Mouse (Mus musculus): ENCODE results near the gene Fam184b. TPM values are rescaled to one million over a fixed set of nuclear protein-coding genes. Genes with fewer than 3 reads are reported as not detected.

Gene Fam184b
- total and polyA plus RNA-seq, 3 experiments, result not detected

DNA sequence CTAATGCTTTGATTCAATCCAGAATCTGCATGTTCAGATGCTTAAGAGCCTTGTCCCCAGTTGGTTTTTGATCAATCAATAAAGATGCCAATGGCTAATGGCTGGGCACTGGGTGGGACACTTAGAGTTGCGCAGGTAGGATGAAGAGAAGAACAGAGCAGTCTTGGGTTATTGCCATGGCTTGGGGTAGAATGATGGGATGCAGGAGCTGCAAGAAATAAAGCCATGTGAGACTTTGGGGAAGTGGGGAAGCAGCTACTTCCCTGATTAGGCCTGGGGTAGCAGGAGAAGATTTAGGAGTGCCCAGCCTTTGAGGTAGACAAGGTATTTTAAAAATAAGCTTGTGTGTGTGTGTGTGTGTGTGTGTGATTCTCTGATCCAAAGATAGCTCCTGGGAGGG is 159.3 kb downstream of the Fam184b start:
- Histone ChIP-seq H3K4me3 (replicated peaks in 1 of 3; ENCODE audit: low read depth in 2 of 3, low read length in 2 of 3, poor library complexity in 1 of 3) (no peak overlapping the region), H3K4me2 (ENCODE audit: insufficient read depth, low read depth, poor library complexity, severe bottlenecking) (no peak overlapping the region), H3K4me1 (ENCODE audit: control insufficient read depth in 1 of 2, insufficient read depth in 2 of 2) (peaks cover 4 to 8% of the 10 kb centered on the region in 2 experiments; a peak in 3 of 4 replicates), H3K27ac (ENCODE audit: insufficient read depth, low read depth) (no peak overlapping the region), H3K9ac (ENCODE audit: insufficient read depth, low read depth) (no peak overlapping the region), H3K9me3 (replicated peaks; ENCODE audit: low read length) (no peaks in the 10 kb centered on the region), H3K27me3 (replicated peaks) (no peaks in the 10 kb centered on the region), H3K79me2 (replicated peaks; ENCODE audit: control insufficient read depth, extremely low read depth, insufficient read depth, poor library complexity, severe bottlenecking) (no peaks in the 10 kb centered on the region), H3K36me3 (replicated peaks in 1 of 2; ENCODE audit: control insufficient read depth in 1 of 2, insufficient read depth in 1 of 2, low read length in 1 of 2) (no peaks in the 10 kb centered on the region)
- in situ Hi-C loops (cut with MboI; ENCODE audit: low pct_ligation_motif_present, low pct_unique_long_range_greater_than_20kb, low sequenced_read_pairs), result no loop called here
- TF ChIP-seq ZC3H11A (IDR thresholded peaks at IDR 0.05; ENCODE audit: low read depth, low read length) (no peak), CHD1 (IDR thresholded peaks at IDR 0.05; ENCODE audit: low read depth, low read length) (no peak), RCOR1 (conservative IDR thresholded peaks at IDR 0.05; ENCODE audit: low read depth, low read length) (no peak), HCFC1 (IDR thresholded peaks at IDR 0.05; ENCODE audit: low read depth, low read length) (no peak), ZNF384 (IDR thresholded peaks at IDR 0.05; ENCODE audit: low read depth, low read length) (no peak), ZKSCAN1 (IDR thresholded peaks at IDR 0.05; ENCODE audit: borderline replicate concordance, low read depth, low read length) (no peak), MYC (IDR thresholded peaks at IDR 0.05; ENCODE audit: low read depth, low read length) (no peak), USF2 (conservative IDR thresholded peaks at IDR 0.05; ENCODE audit: low read depth, low read length) (no peak), SIN3A (IDR thresholded peaks at IDR 0.05; ENCODE audit: low read length) (no peak), MEF2A (IDR thresholded peaks at IDR 0.05; ENCODE audit: borderline replicate concordance, low read depth, low read length) (no peak), IRF4 (IDR thresholded peaks at IDR 0.05; ENCODE audit: low read depth, low read length) (no peak), CTCF (conservative IDR thresholded peaks at IDR 0.05 in 1 of 2, IDR thresholded peaks at IDR 0.05 in 1 of 2; ENCODE audit: low read depth in 2 of 2, low read length in 2 of 2) (no peak), RAD21 (IDR thresholded peaks at IDR 0.05; ENCODE audit: low read depth, low read length) (no peak), BHLHE40 (IDR thresholded peaks at IDR 0.05; ENCODE audit: low read depth, low read length) (no peak), KAT2A (IDR thresholded peaks at IDR 0.05; ENCODE audit: insufficient replicate concordance, low read length) (no peak)
- dilution Hi-C loops (cut with MboI; ENCODE audit: extremely low pct_ligation_motif_present, extremely low pct_unique_long_range_greater_than_20kb, low sequenced_read_pairs), result no loop called here
- no peak for DNase-seq (ENCODE audit: extremely low read depth)

Other genes starting within 250 kb of the Fam184b start
- gene Qdpr, start 189.4 kb downstream of the Fam184b start, total RNA-seq (2012; rRNA removed), result 34.8 and 36.8 TPM in 2 replicates
- gene Qdpr, start 189.4 kb downstream of the Fam184b start, total RNA-seq (2014; rRNA removed), result 78.3 and 82.6 TPM in 2 replicates
- 72.7 and 79.0 TPM in 2 replicates for gene Qdpr, start 189.4 kb downstream of the Fam184b start, polyA plus RNA-seq (2012; ENCODE audit: insufficient read length, low read depth)
- gene Clrn2, start 185.9 kb downstream of the Fam184b start, total RNA-seq (2012; rRNA removed), result not detected in 2 replicates
- gene Clrn2, start 185.9 kb downstream of the Fam184b start, total RNA-seq (2014; rRNA removed), result not detected in 2 replicates
- not detected in 2 replicates for gene Clrn2, start 185.9 kb downstream of the Fam184b start, polyA plus RNA-seq (2012; ENCODE audit: insufficient read length, low read depth)
- 108 and 126 TPM in 2 replicates for gene Lap3, start 146.2 kb downstream of the Fam184b start, total RNA-seq (2012; rRNA removed)
- 130 and 146 TPM in 2 replicates for gene Lap3, start 146.2 kb downstream of the Fam184b start, total RNA-seq (2014; rRNA removed)
- 167 and 211 TPM in 2 replicates for gene Lap3, start 146.2 kb downstream of the Fam184b start, polyA plus RNA-seq (2012; ENCODE audit: insufficient read length, low read depth)
- 103 and 106 TPM in 2 replicates for gene Med28, start 119.4 kb downstream of the Fam184b start, total RNA-seq (2012; rRNA removed)
- 107 and 114 TPM in 2 replicates for gene Med28, start 119.4 kb downstream of the Fam184b start, total RNA-seq (2014; rRNA removed)
- 83.7 and 93.0 TPM in 2 replicates for gene Med28, start 119.4 kb downstream of the Fam184b start, polyA plus RNA-seq (2012; ENCODE audit: insufficient read length, low read depth)
- gene Ncapg, start 30.3 kb upstream of the Fam184b start, total RNA-seq (2012; rRNA removed), result 58.9 and 63.9 TPM in 2 replicates
- gene Ncapg, start 30.3 kb upstream of the Fam184b start, total RNA-seq (2014; rRNA removed), result 95.5 and 113 TPM in 2 replicates
- gene Ncapg, start 30.3 kb upstream of the Fam184b start, polyA plus RNA-seq (2012; ENCODE audit: insufficient read length, low read depth), result 66.7 and 69.6 TPM in 2 replicates
- gene Lcorl, start 218.0 kb upstream of the Fam184b start, total RNA-seq (2012; rRNA removed), result 3.8 and 5.8 TPM in 2 replicates
- 5.6 and 7.4 TPM in 2 replicates for gene Lcorl, start 218.0 kb upstream of the Fam184b start, total RNA-seq (2014; rRNA removed)
- 4.1 and 4.2 TPM in 2 replicates for gene Lcorl, start 218.0 kb upstream of the Fam184b start, polyA plus RNA-seq (2012; ENCODE audit: insufficient read length, low read depth)